Mouse (Mus musculus): ENCODE results near the gene Dock9. TPM values are rescaled to one million over a fixed set of nuclear protein-coding genes. Genes with fewer than 3 reads are reported as not detected.

Dock9 gene
- polyA plus RNA-seq, 1 experiment, result 68.4 TPM

DNA sequence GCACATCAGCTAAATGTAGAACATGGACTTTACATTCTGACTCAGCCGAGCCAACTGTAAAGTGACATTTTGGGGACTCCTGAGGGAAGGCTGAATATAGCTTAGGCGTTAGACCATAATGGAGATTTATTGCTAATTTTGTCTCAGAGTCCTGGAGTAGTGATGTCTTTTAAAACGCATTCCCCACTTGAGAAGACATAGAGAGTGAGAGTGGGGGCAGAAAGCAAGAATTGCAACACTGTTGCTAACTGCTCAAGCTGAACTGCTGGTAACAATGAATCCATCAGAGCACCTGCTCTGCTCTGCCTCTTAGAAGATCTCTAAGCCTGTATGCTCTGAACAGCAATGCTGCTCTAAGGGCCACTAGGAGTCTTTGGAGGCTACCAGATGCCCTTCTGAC lies 184.1 kb downstream of the Dock9 start:
- no peak for TF ChIP-seq POLR2A (IDR thresholded peaks at IDR 0.05; ENCODE audit: extremely low read depth, insufficient read depth, low read length)
- no peak for TF ChIP-seq CTCF (IDR thresholded peaks at IDR 0.05; ENCODE audit: extremely low read depth, insufficient read depth, low read length)
- H3K27ac ChIP-seq (ENCODE audit: insufficient read depth, low read length), result no peak overlapping the region

GRCm38 (mm10) chr14:121612926-121613325 lies 184.7 kb downstream of the Dock9 start:
- H3K27ac ChIP-seq (ENCODE audit: insufficient read depth, low read length), result no peak overlapping the region
- no peak for TF ChIP-seq CTCF (IDR thresholded peaks at IDR 0.05; ENCODE audit: extremely low read depth, insufficient read depth, low read length)
- H3K4me1 ChIP-seq (ENCODE audit: control insufficient read depth, insufficient read depth, low read length), result peaks cover 15% of the 10 kb centered on the region
- H3K4me3 ChIP-seq (ENCODE audit: insufficient read depth, low read length), result no peak overlapping the region

More for the DNA sequence above, 184.1 kb downstream of the Dock9 start:
- Histone ChIP-seq H3K4me3 (ENCODE audit: insufficient read depth, low read length) (no peak overlapping the region), H3K4me1 (ENCODE audit: control insufficient read depth, insufficient read depth, low read length) (peaks cover 17% of the 10 kb centered on the region)

- Histone ChIP-seq H3K4me3 (ENCODE audit: insufficient read depth, low read length) (no peak overlapping the region), H3K27ac (ENCODE audit: insufficient read depth, low read length) (no peak overlapping the region), H3K4me1 (ENCODE audit: control insufficient read depth, insufficient read depth, low read length) (peaks cover 14% of the 10 kb centered on the region)
- TF ChIP-seq POLR2A (IDR thresholded peaks at IDR 0.05; ENCODE audit: extremely low read depth, insufficient read depth, low read length), result no peak
Measured at GRCm38 (mm10) chr14:121611533-121611932, 186.1 kb downstream of the Dock9 start.

DNA sequence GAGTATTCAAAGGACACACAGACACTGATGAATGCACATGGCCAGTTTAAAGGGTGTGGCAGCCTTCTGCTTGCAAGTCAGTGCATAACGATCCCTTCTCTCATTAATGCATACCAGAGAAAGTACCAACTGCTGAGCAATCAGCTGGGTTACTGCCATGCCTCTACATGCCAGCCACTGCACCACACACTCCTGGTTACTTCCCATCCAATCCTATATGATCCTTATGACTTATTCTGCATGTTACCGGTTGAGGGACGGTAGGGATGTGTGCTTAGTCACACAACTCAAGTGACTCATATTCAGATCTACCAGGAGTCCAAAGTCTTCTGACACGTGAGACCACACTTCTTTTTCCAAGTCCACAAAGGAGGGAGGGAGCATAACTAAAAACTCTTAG lies 186.5 kb downstream of the Dock9 start:
- no peak overlapping the region for H3K27ac ChIP-seq (ENCODE audit: insufficient read depth, low read length)
- no peak for TF ChIP-seq POLR2A (IDR thresholded peaks at IDR 0.05; ENCODE audit: extremely low read depth, insufficient read depth, low read length)
- TF ChIP-seq CTCF (IDR thresholded peaks at IDR 0.05; ENCODE audit: extremely low read depth, insufficient read depth, low read length), result no peak
- no peak overlapping the region for H3K4me3 ChIP-seq (ENCODE audit: insufficient read depth, low read length)
- H3K4me1 ChIP-seq (ENCODE audit: control insufficient read depth, insufficient read depth, low read length), result peaks cover 14% of the 10 kb centered on the region

DNA sequence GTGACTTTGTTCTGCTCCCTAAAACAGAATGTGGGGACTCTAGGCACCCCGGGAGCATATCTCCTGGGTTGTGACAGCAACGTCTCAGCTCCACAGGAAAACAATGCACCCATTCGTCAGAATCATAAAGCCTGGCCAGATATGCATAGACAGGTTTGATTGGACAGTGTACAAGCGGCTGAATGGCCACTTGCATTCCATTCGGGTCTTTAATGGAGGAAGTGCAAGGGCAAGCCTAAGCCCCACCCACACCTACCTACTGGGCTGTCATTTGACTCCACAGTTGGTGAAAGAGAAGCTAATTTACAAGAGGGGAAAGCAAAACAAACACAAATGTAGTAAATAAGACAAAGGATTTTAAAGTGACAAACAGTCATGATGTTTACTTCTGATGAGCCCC lies 189.1 kb downstream of the Dock9 start:
- H3K27ac ChIP-seq (ENCODE audit: insufficient read depth, low read length), result no peak overlapping the region
- no peak overlapping the region for H3K4me3 ChIP-seq (ENCODE audit: insufficient read depth, low read length)
- TF ChIP-seq CTCF (IDR thresholded peaks at IDR 0.05; ENCODE audit: extremely low read depth, insufficient read depth, low read length) (no peak), POLR2A (IDR thresholded peaks at IDR 0.05; ENCODE audit: extremely low read depth, insufficient read depth, low read length) (no peak)
- H3K4me1 ChIP-seq (ENCODE audit: control insufficient read depth, insufficient read depth, low read length), result peaks cover 5% of the 10 kb centered on the region; the same call in 1 of the 2 replicates

DNA sequence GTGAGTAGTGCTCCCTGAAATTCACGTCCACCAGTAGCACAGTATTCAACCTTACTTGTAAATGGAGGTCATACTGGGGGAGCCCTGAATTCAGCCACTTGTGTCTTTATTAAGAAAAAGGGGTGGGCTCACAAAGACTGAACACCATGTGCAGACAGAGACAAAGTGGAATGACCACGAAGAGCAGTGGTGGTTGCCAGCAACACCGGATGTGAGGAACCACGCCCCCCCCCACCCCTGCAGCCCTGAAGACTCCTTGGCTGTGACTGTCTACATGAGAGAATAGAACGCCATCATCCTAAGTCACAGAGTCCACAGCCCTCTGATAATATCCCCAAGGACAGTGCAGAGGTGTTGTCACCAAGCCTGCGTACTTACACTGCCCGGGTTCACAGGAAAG lies 191.2 kb downstream of the Dock9 start:
- no peak overlapping the region for H3K27ac ChIP-seq (ENCODE audit: insufficient read depth, low read length)
- H3K4me3 ChIP-seq (ENCODE audit: insufficient read depth, low read length), result no peak overlapping the region
- peaks cover 4% of the 10 kb centered on the region; the same call in 1 of the 2 replicates for H3K4me1 ChIP-seq (ENCODE audit: control insufficient read depth, insufficient read depth, low read length)
- TF ChIP-seq CTCF (IDR thresholded peaks at IDR 0.05; ENCODE audit: extremely low read depth, insufficient read depth, low read length), result no peak
- TF ChIP-seq POLR2A (IDR thresholded peaks at IDR 0.05; ENCODE audit: extremely low read depth, insufficient read depth, low read length), result no peak

- TF ChIP-seq CTCF (IDR thresholded peaks at IDR 0.05; ENCODE audit: extremely low read depth, insufficient read depth, low read length) (no peak), POLR2A (IDR thresholded peaks at IDR 0.05; ENCODE audit: extremely low read depth, insufficient read depth, low read length) (no peak)
- Histone ChIP-seq H3K4me3 (ENCODE audit: insufficient read depth, low read length) (no peak overlapping the region), H3K27ac (ENCODE audit: insufficient read depth, low read length) (no peak overlapping the region), H3K4me1 (ENCODE audit: control insufficient read depth, insufficient read depth, low read length) (peaks cover 2% of the 10 kb centered on the region; the same call in 1 of the 2 replicates)
Measured at GRCm38 (mm10) chr14:121605260-121605659, 192.4 kb downstream of the Dock9 start.

GRCm38 (mm10) chr14:121604565-121604964 lies 193.1 kb downstream of the Dock9 start:
- no peak overlapping the region for H3K27ac ChIP-seq (ENCODE audit: insufficient read depth, low read length)
- H3K4me1 ChIP-seq (ENCODE audit: control insufficient read depth, insufficient read depth, low read length), result peaks cover 2% of the 10 kb centered on the region; the same call in 1 of the 2 replicates
- H3K4me3 ChIP-seq (ENCODE audit: insufficient read depth, low read length), result no peak overlapping the region
- no peak for TF ChIP-seq POLR2A (IDR thresholded peaks at IDR 0.05; ENCODE audit: extremely low read depth, insufficient read depth, low read length)
- TF ChIP-seq CTCF (IDR thresholded peaks at IDR 0.05; ENCODE audit: extremely low read depth, insufficient read depth, low read length), result no peak

DNA sequence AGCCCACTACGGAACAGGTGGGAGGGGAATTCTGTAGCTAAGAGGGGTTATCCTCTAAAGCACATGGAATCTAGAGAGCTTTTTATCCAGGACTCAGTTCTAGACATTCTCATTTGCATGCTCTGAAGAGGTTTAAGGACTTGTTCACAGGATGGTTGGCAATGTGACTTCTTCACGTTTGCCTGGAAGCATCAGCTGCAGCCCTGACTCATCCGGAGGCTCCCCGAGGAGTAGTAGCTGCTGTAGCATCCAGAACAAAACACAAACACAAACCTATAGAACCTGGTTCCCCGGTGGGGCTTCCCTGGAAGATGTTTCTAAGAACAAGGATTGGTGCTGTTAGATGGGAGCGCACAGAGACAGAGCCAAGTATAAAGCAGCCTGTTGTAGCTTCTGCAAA lies 195.0 kb downstream of the Dock9 start:
- no peak overlapping the region for H3K27ac ChIP-seq (ENCODE audit: insufficient read depth, low read length)
- H3K4me1 ChIP-seq (ENCODE audit: control insufficient read depth, insufficient read depth, low read length), result peaks cover 2% of the 10 kb centered on the region; the same call in 1 of the 2 replicates
- TF ChIP-seq POLR2A (IDR thresholded peaks at IDR 0.05; ENCODE audit: extremely low read depth, insufficient read depth, low read length) (no peak), CTCF (IDR thresholded peaks at IDR 0.05; ENCODE audit: extremely low read depth, insufficient read depth, low read length) (no peak)
- no peak overlapping the region for H3K4me3 ChIP-seq (ENCODE audit: insufficient read depth, low read length)

- no peak for TF ChIP-seq POLR2A (IDR thresholded peaks at IDR 0.05; ENCODE audit: extremely low read depth, insufficient read depth, low read length)
- no peak for TF ChIP-seq CTCF (IDR thresholded peaks at IDR 0.05; ENCODE audit: extremely low read depth, insufficient read depth, low read length)
- Histone ChIP-seq H3K27ac (ENCODE audit: insufficient read depth, low read length) (no peak overlapping the region), H3K4me3 (ENCODE audit: insufficient read depth, low read length) (no peak overlapping the region), H3K4me1 (ENCODE audit: control insufficient read depth, insufficient read depth, low read length) (peaks cover 2% of the 10 kb centered on the region; the same call in 1 of the 2 replicates)
Measured at GRCm38 (mm10) chr14:121600538-121600937, 197.1 kb downstream of the Dock9 start.

Data from cortical plate, adult 2 months (tissue).